Mouse (Mus musculus): Measurements from ENCODE around the gene Gm382.

Gene Gm382

GRCm38 (mm10) chrX:127039672-127040071 lies at the start of gene Gm382:
TSS of gene Gm382 (plus strand) at chrX:127039972.
- DNase-seq (ENCODE audit: low read depth): no peak

DNA sequence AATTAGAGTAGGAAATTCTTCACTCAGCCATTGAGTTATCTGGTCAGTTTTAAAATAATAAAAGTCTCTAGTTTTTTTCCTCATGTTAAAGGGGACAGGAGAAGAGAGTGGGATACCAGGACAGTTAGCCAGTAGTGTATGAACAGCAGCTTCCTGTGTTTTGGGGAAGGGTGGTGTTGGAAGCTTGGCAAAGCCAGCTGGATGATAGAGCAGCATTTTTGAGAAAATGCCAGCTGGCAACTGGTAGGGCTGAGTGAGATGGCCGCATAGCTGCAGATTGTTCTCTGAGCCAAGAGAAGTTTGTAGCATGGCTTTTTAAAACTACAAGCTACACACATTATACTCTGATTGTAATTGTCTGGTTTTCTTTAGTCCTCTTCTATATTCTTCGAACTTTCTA lies 30.4 kb downstream of the Gm382 start:
- no peak for DNase-seq (ENCODE audit: low read depth)

DNA sequence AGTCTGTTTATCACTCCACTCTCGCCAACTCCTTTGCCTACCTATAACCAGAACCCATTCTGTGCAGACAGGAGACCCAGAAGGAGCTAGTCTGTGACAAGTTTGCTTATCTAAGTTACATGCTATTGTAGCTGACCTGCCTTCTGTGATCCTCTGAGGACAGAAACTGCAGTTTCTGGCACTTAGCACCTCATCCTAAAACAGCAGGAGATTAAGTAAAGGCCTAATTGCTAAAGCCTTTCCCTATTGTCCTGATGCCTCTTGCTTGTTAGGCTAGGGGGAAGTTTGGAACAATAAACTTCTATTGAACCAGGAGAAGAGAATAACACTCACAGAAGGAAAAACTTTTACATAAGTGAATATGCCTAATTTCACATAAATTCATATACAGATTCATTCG lies 51.5 kb downstream of the Gm382 start:
- DNase-seq (ENCODE audit: low read depth): no peak

GRCm38 (mm10) chrX:127093036-127093435 lies 53.3 kb downstream of the Gm382 start:
- no peak for DNase-seq (ENCODE audit: low read depth)

DNA sequence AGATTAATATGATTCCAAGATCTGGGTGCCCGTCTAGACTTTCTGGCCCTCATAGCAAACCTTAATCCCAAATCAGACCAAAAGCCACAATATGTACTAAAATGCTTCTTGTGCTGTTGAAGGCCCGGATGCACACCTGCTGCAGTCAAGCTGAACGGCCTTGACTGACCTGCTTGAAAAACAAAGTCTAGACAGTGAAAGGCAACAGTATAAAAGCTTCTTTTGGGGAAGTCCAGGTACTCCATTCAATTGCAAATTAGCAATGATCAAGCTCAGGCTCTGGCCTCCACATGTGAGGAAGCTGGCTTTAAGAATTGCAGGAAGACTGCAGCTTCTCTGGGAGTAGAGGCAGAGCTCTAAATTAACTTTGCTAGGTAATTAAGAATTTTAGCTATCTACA lies 54.2 kb downstream of the Gm382 start:
- DNase-seq (ENCODE audit: low read depth): no peak

DNA sequence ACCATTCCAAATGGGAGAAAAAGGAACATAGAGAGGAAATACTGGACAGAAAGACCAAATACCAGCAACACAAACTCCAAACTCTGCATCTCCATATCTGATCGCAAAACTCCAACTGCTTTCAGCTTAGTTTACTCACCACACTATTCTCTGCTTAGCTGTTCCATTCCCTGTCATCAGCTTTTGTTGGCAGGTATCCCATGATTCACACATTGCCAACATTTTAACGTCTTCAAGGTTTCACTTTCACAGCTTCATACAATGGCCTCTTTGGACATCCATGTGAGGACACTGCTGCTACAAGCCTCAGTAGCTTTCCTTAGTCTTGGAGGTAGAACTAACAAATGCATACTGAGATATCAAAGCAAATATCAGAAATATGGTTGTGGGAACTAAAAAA lies 64.6 kb downstream of the Gm382 start:
- no peak for DNase-seq (ENCODE audit: low read depth)

Measured in fibroblast of lung, adult 2 months (primary cell).